Mouse (Mus musculus): Measurements from ENCODE around the gene Stab1.

DNA sequence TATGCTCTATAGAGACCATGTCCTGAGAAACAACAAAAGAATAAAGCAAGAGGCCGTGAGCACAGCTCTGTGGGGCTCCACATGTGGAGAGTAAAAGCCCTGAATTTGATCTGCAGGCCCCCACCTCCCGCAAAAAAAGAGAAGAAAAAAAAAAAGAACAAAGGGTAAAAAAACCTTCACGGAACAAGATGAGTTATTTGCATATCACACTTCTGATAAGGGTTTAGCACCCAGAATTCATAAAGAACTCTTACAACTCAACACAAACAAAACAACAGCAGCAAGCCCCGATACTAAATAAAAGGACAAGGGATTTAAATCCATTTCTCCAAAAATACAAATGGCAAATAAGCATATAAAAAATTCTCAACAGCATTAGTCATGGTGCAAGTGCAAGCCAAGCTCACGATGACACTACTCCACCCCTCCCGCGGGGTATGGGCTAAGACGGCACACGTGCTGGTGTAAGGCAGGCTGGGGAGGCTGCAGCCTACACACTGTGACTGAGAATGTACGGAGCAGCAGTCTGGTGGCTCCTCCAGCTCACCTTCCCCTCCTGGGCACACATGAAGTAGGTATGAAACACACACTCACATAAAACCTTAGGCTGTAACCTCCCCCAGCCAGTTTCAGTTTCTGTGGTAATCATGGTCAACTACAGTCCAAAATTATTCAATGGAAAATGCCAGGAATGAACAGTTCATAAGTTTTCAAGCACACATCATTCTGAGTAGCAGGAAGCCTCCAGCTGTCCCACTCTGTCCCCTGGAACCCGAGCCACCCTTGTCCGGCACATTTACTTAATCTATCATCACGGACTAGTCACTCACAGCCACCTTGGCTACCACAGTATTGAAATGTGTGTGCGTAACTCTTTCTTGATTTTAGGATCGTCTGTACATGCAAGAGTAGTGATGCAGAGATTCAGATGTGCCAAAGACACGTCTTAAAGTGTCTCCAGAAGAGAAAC lies 29.4 kb upstream of the Stab1 start:
- TF ChIP-seq GATA1 (IDR thresholded peaks at IDR 0.05; ENCODE audit: low read length) = no peak
- TF ChIP-seq TAL1 (IDR thresholded peaks at IDR 0.05; ENCODE audit: low read length) = no peak
